Mouse (Mus musculus) stomach, postnatal 0 days (tissue): Measurements from ENCODE around the gene Kcnc2.

ENCODE experiments used
- CTCF ChIP-seq: IDR thresholded peaks from 2 replicates; pipeline ENCODE4 v1.5.1; 2016; ENCODE audit warnings: antibody characterized with exemption, low read depth, mild to moderate bottlenecking, moderate library complexity
- EP300 ChIP-seq: optimal IDR thresholded peaks from 2 replicates; pipeline ENCODE3; 2016; ENCODE audit warnings: antibody characterized with exemption

DNA sequence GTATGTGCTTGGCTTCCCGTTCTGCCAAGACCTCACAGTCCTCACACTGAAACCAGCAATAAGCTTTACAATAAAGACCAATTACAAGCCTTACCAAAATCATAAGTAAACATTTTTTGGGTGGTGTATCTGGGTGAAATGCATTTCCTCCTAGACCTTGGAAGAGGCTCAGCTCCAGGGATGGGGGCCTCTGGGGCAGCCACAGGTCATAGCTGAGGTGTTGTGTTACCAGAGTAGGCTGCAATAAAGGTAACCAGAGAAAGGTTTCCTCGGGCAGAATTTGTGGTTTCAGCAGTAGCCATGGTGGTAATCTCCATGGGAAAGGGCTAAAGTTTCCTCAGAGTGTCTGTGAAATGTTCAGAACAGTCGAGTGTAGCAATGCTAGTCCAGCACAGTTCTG, 97.4 kb downstream of the Kcnc2 start:
- TF ChIP-seq CTCF (no peak), EP300 (no peak)
